Mouse (Mus musculus): ENCODE results near the gene Dapk1.

DNA sequence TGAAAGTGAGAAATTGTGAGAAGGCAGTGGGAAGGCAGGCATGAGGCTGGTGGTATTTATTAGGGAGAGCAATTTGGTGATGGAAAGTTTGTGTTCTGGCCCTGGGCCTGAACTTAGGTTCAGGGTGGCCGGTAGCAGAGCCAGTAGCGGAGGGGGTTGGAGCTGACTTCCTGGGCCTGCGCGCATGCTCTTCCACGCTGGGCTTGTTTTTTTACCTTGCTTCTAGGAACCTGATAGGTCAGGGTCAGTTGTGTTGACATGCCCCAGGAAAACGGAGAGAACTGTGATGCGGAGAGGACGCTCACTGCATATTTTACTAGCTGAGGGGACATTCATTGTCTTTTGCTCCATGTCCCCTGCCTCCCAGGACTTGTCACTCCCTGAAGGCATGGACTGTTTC, 5.7 kb downstream of the Dapk1 start:
- no peak for TF ChIP-seq POLR2A (IDR thresholded peaks at IDR 0.05; ENCODE audit: insufficient read length, low read depth)
- TF ChIP-seq TCF12 (IDR thresholded peaks at IDR 0.05; ENCODE audit: insufficient read depth, poor library complexity, severe bottlenecking) = no peak
- no peak for TF ChIP-seq MAX (IDR thresholded peaks at IDR 0.05; ENCODE audit: low read depth)
- TF ChIP-seq POLR2AphosphoS2 (IDR thresholded peaks at IDR 0.05; ENCODE audit: insufficient read length, low read depth) = no peak
- TF ChIP-seq MYOD1 (IDR thresholded peaks at IDR 0.05; ENCODE audit: control insufficient read depth in 1 of 3, insufficient read length in 2 of 3, low read depth in 2 of 3) = no peak
- TF ChIP-seq E2F4 (IDR thresholded peaks at IDR 0.05; ENCODE audit: insufficient read depth) = no peak
- no peak for TF ChIP-seq USF1 (IDR thresholded peaks at IDR 0.05; ENCODE audit: low read depth)
- TF ChIP-seq TCF3 (IDR thresholded peaks at IDR 0.05; ENCODE audit: insufficient read length, low read depth) = no peak
